8 mouse cellular contexts compared by ENCODE assay signal in genomic region chr9:34993467-34994211, GRCm38 (mm10).
DNase-seq lines count a peak whose midpoint lies in the region; ATAC-seq and TF ChIP-seq lines count a peak whose summit lies in the region.

No protein-coding gene starts in this region.

- H3K4me1 ChIP-seq in liver, adult 2 months (ENCODE audit: control insufficient read depth, insufficient read depth, low read length), result peaks cover 2% of the 10 kb centered on the region; the same call in 1 of the 2 replicates
- H3K4me1 ChIP-seq in liver, embryonic 12.5 days, result no peaks in the 10 kb centered on the region
- peaks cover 34% of the 10 kb centered on the region for H3K4me1 ChIP-seq in heart, embryonic 12.5 days (replicated peaks)

- no peaks in the 10 kb centered on the region for H3K27me3 ChIP-seq in liver, adult 2 months (ENCODE audit: control insufficient read depth, insufficient read depth, low read length)
- H3K27me3 ChIP-seq in liver, embryonic 12.5 days (replicated peaks), result no peaks in the 10 kb centered on the region; the same call in 1 of the 2 replicates
- H3K27me3 ChIP-seq in heart, embryonic 12.5 days (replicated peaks), result no peaks in the 10 kb centered on the region; the same call in 1 of the 2 replicates

- H3K4me3 ChIP-seq in liver, adult 2 months (ENCODE audit: insufficient read depth, low read depth, low read length), result no peak overlapping the region
- no peak overlapping the region for H3K4me3 ChIP-seq in liver, embryonic 12.5 days
- no peak overlapping the region for H3K4me3 ChIP-seq in heart, embryonic 12.5 days

- H3K4me2 ChIP-seq in liver, embryonic 12.5 days, result no peak overlapping the region
- H3K4me2 ChIP-seq in heart, embryonic 12.5 days, result no peak overlapping the region

- whole genome bisulfite sequencing in liver, adult 2 months, result 42% methylated on average over 4 of the region's 4 CpGs
- WGBS in liver, embryonic 12.5 days (ENCODE audit: insufficient replicate concordance), result 49% methylated on average over 4 of the region's 4 CpGs
- WGBS in heart, embryonic 12.5 days, result 57% methylated on average over 4 of the region's 4 CpGs
- WGBS in large intestine, adult 2 months, result 21% methylated on average over 4 of the region's 4 CpGs

- peak; percentile 52 for DNase-seq in liver, adult 2 months (ENCODE audit: extremely low read depth, low read depth, low spot score)
- DNase-seq in cerebellum, postnatal 25 days, result peak; percentile 91 to 95
- peak; percentile 84 for DNase-seq in large intestine, adult 2 months (ENCODE audit: low read depth, low spot score)
- peak; percentile 98 for DNase-seq in lung, postnatal 36 days
- DNase-seq in urinary bladder, postnatal 14 days (ENCODE audit: low spot score), result peak; percentile 79

- TF ChIP-seq CTCF in liver, adult 2 months (IDR thresholded peaks at IDR 0.05; ENCODE audit: low read depth, low read length), result no peak

- H3K27ac ChIP-seq in liver, adult 2 months (replicated peaks; ENCODE audit: insufficient read depth, low read depth, low read length), result no peak overlapping the region
- no peak overlapping the region for H3K27ac ChIP-seq in liver, embryonic 12.5 days
- H3K27ac ChIP-seq in heart, embryonic 12.5 days (ENCODE audit: poor library complexity, severe bottlenecking), result peak overlapping the region; percentile 37; the same call in 1 of the 2 replicates

- TF ChIP-seq POLR2A in liver, adult 2 months (IDR thresholded peaks at IDR 0.05; ENCODE audit: extremely low read depth, insufficient read depth, low read length), result no peak

- H3K9me3 ChIP-seq in liver, embryonic 12.5 days (replicated peaks), result no peaks in the 10 kb centered on the region
- H3K9me3 ChIP-seq in heart, embryonic 12.5 days (replicated peaks), result no peaks in the 10 kb centered on the region

- no peak overlapping the region for H3K9ac ChIP-seq in liver, adult 2 months (ENCODE audit: low read depth, low read length)
- no peak overlapping the region for H3K9ac ChIP-seq in liver, embryonic 12.5 days
- H3K9ac ChIP-seq in heart, embryonic 12.5 days, result no peak overlapping the region

- H3K36me3 ChIP-seq in liver, adult 2 months (ENCODE audit: control insufficient read depth, insufficient read depth, low read length), result no peaks in the 10 kb centered on the region
- H3K36me3 ChIP-seq in liver, embryonic 12.5 days, result no peaks in the 10 kb centered on the region
- H3K36me3 ChIP-seq in heart, embryonic 12.5 days, result no peaks in the 10 kb centered on the region

- no peak for ATAC-seq in liver, embryonic 12.5 days
- ATAC-seq in heart, embryonic 12.5 days (ENCODE audit: insufficient number of reproducible peaks, low FRiP score), result no peak
- ATAC-seq in granulocyte monocyte progenitor cell, adult 5-6 weeks (replicated peaks; ENCODE audit: poor library complexity, severe bottlenecking), result no peak

- no peaks in the 10 kb centered on the region for H3K79me2 ChIP-seq in liver, adult 2 months (ENCODE audit: control insufficient read depth, insufficient read depth, low read length)
